Mouse (Mus musculus): ENCODE results near the gene Scarb1.

DNA sequence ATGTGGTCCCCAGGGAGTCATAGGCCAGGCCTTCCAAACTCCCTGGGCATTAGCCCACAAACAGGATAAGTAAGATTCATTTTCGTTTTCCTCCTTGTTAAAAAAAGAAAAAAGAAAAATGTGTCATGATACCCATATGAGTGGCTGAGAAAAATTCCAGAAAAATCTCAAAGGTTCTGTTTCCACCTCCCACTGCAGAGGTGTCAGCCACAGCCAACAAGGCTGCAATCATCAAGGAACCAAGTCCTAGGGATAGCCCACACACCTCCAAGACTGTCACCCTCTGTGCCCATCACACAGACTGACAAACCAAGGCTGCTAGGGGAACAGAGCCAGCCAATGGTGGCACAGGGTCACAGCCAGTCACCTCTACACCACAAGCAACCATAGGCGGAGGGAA lies 111.8 kb downstream of the Scarb1 start:
- TF ChIP-seq CTCF (IDR thresholded peaks at IDR 0.05; ENCODE audit: insufficient read depth, low read depth, low read length) (no peak), POLR2A (IDR thresholded peaks at IDR 0.05; ENCODE audit: insufficient read depth, low read depth, low read length) (no peak)

Data from olfactory bulb, adult 2 months (tissue).